Mouse (Mus musculus): Measurements from ENCODE around the gene Gm4869. TPM values are rescaled to one million over a fixed set of nuclear protein-coding genes. Genes with fewer than 3 reads are reported as not detected.
"Not testable (repeated sequence)": the region's sequence is repeated elsewhere in the genome, so short reads cannot be mapped to it uniquely, and the experiment has no call there.

Gene Gm4869
- polyA plus RNA-seq, 1 experiment from 2014 or later, result not detected

DNA sequence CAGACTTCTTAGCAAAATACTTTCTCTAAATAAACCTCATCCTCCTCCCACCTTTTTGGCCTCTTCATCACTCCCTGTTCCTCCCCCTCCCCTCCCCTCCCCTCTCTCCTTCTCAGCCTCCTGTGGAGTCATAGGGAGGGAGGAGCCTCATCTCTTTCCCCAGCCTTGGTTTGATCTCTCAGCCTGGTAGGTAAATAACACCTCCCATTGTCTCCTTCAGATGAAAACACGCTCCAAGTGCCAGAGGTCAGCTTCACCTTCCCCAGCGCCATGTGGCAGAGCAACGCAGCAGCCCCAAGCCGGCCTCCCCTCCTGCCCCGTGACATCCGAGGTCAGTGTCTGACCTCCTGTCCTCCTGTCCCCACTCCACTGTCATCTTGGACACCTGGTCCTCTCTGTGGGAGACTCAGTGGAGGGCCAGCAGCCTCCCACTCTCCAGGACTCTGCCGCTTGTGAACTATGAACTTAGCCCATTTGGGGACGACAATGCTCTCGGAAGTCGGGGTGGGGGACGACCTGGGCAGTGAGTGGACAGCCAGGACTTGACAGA, 47.3 kb downstream of the Gm4869 start:
- WGBS (ENCODE audit: insufficient replicate concordance), result 13% methylated on average over 10 of the region's 11 CpGs
- Histone ChIP-seq H3K9ac (ENCODE audit: low read depth, low read length) (no peak overlapping the region), H3K4me2 (no peak overlapping the region), H3K4me3 (ENCODE audit: low read depth, low read length) (no peak overlapping the region), H3K36me3 (ENCODE audit: control insufficient read depth, insufficient read depth, low read length) (no peaks in the 10 kb centered on the region), H3K27ac (ENCODE audit: low read depth, low read length) (no peak overlapping the region), H3K9me3 (replicated peaks; ENCODE audit: control insufficient read depth, low read length) (no peaks in the 10 kb centered on the region), H3K4me1 (ENCODE audit: control insufficient read depth, insufficient read depth, low read length) (no peaks in the 10 kb centered on the region), H3K27me3 (ENCODE audit: control insufficient read depth, insufficient read depth, low read length) (no peaks in the 10 kb centered on the region)
- ATAC-seq (replicated peaks; ENCODE audit: insufficient number of reproducible peaks, low FRiP score, low TSS enrichment), result no peak

- Histone ChIP-seq H3K4me2 (no peak overlapping the region), H3K36me3 (ENCODE audit: control insufficient read depth, insufficient read depth, low read length) (no peaks in the 10 kb centered on the region), H3K9ac (ENCODE audit: low read depth, low read length) (no peak overlapping the region), H3K27ac (ENCODE audit: low read depth, low read length) (no peak overlapping the region), H3K9me3 (replicated peaks; ENCODE audit: control insufficient read depth, low read length) (no peaks in the 10 kb centered on the region), H3K27me3 (ENCODE audit: control insufficient read depth, insufficient read depth, low read length) (no peaks in the 10 kb centered on the region), H3K4me1 (ENCODE audit: control insufficient read depth, insufficient read depth, low read length) (peaks cover 2% of the 10 kb centered on the region), H3K4me3 (ENCODE audit: low read depth, low read length) (no peak overlapping the region)
- WGBS (ENCODE audit: insufficient replicate concordance), result 72% methylated on average over 6 of the region's 6 CpGs
- ATAC-seq (replicated peaks; ENCODE audit: insufficient number of reproducible peaks, low FRiP score, low TSS enrichment), result no peak
Observed at GRCm38 (mm10) chr5:140498176-140498575, 52.7 kb downstream of the Gm4869 start.

- Histone ChIP-seq H3K4me1 (ENCODE audit: control insufficient read depth, insufficient read depth, low read length) (peaks cover 6% of the 10 kb centered on the region), H3K4me2 (no peak overlapping the region), H3K4me3 (ENCODE audit: low read depth, low read length) (no peak overlapping the region), H3K9me3 (replicated peaks; ENCODE audit: control insufficient read depth, low read length) (no peaks in the 10 kb centered on the region), H3K9ac (ENCODE audit: low read depth, low read length) (no peak overlapping the region), H3K36me3 (ENCODE audit: control insufficient read depth, insufficient read depth, low read length) (no peaks in the 10 kb centered on the region), H3K27ac (ENCODE audit: low read depth, low read length) (no peak overlapping the region), H3K27me3 (ENCODE audit: control insufficient read depth, insufficient read depth, low read length) (no peaks in the 10 kb centered on the region)
- 75% methylated on average over 6 of the region's 6 CpGs for WGBS (ENCODE audit: insufficient replicate concordance)
- ATAC-seq (replicated peaks; ENCODE audit: insufficient number of reproducible peaks, low FRiP score, low TSS enrichment), result no peak
Observed at GRCm38 (mm10) chr5:140500736-140501135, 55.3 kb downstream of the Gm4869 start.

DNA sequence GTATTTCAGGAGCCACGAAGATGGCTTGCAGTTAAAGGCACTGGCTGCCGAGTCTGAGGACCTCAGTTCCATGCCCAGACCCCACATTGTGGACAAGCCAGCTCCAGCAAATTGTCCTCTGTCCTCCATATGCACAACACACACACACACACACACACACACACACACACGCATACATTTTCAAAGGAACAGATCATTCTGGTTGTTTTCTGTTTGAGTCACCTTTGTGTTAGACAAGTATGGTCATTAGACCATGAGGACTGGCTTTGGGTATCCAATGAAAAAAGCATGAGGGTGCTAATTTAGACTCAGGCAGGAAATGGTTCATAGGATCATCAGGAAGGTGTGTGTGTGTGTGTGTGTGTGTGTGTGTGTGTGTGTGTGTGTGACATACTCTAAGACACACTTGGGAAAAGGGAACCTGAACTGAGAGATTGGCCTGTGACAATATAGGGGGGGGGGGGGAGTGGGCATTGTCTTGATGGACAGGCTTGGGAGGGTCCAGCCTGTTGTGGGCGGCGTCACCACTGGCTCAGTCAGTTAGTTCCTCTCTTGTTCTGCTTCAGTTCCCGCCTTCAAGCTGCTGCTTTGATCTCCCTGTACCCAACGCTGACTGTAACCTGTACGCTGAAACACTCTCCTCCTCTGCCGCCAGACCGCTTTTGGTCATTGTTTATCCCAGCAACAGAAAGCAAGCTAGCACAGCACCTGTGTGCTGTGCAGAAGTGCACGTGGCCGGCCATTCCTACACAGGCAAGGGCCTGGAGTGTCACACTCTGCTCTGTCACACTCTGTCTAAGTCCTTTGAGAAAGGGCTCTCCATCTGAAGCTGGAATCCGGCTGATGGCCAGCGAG, 56.8 kb downstream of the Gm4869 start:
- Histone ChIP-seq H3K4me2 (peak overlapping the region; percentile 67), H3K36me3 (ENCODE audit: control insufficient read depth, insufficient read depth, low read length) (no peaks in the 10 kb centered on the region), H3K4me1 (ENCODE audit: control insufficient read depth, insufficient read depth, low read length) (peaks cover 16% of the 10 kb centered on the region), H3K4me3 (ENCODE audit: low read depth, low read length) (peak overlapping the region; percentile 30; the same call in 1 of the 2 replicates), H3K9me3 (replicated peaks; ENCODE audit: control insufficient read depth, low read length) (no peaks in the 10 kb centered on the region), H3K27ac (ENCODE audit: low read depth, low read length) (no peak overlapping the region), H3K9ac (ENCODE audit: low read depth, low read length) (peak overlapping the region; percentile 12), H3K27me3 (ENCODE audit: control insufficient read depth, insufficient read depth, low read length) (no peaks in the 10 kb centered on the region)
- 22% methylated on average over 14 of the region's 14 CpGs for WGBS (ENCODE audit: insufficient replicate concordance)
- ATAC-seq (replicated peaks; ENCODE audit: insufficient number of reproducible peaks, low FRiP score, low TSS enrichment), result no peak

- H3K9ac ChIP-seq (ENCODE audit: low read depth, low read length), result peak overlapping the region; percentile 12
Observed at GRCm38 (mm10) chr5:140502925-140503324, 57.5 kb downstream of the Gm4869 start.

GRCm38 (mm10) chr5:140505208-140505780, 59.8 kb downstream of the Gm4869 start, which contains the start of gene Chst12:
Chst12 (plus strand) TSS chr5:140505550.
- H3K4me1 ChIP-seq (ENCODE audit: control insufficient read depth, insufficient read depth, low read length), result peaks cover 21% of the 10 kb centered on the region
- peak; percentile 93 for ATAC-seq (replicated peaks; ENCODE audit: insufficient number of reproducible peaks, low FRiP score, low TSS enrichment)

More at GRCm38 (mm10) chr5:140502925-140503324, 57.5 kb downstream of the Gm4869 start:
- Histone ChIP-seq H3K4me1 (ENCODE audit: control insufficient read depth, insufficient read depth, low read length) (peaks cover 16% of the 10 kb centered on the region), H3K4me2 (peak overlapping the region; percentile 67), H3K4me3 (ENCODE audit: low read depth, low read length) (peak overlapping the region; percentile 30)
- not testable (repeated sequence) for ATAC-seq (replicated peaks; ENCODE audit: insufficient number of reproducible peaks, low FRiP score, low TSS enrichment); H3K9me3 ChIP-seq (replicated peaks; ENCODE audit: control insufficient read depth, low read length); H3K27me3 ChIP-seq (ENCODE audit: control insufficient read depth, insufficient read depth, low read length); H3K27ac ChIP-seq (ENCODE audit: low read depth, low read length); H3K36me3 ChIP-seq (ENCODE audit: control insufficient read depth, insufficient read depth, low read length)
- 1% methylated on average over 12 of the region's 12 CpGs for WGBS (ENCODE audit: insufficient replicate concordance)

GRCm38 (mm10) chr5:140506096-140506794, 60.8 kb downstream of the Gm4869 start:
- Histone ChIP-seq H3K4me1 (ENCODE audit: control insufficient read depth, insufficient read depth, low read length) (peaks cover 21% of the 10 kb centered on the region), H3K27ac (ENCODE audit: low read depth, low read length) (peak overlapping the region; percentile 7), H3K36me3 (ENCODE audit: control insufficient read depth, insufficient read depth, low read length) (no peaks in the 10 kb centered on the region), H3K4me2 (peak overlapping the region; percentile 76), H3K27me3 (ENCODE audit: control insufficient read depth, insufficient read depth, low read length) (no peaks in the 10 kb centered on the region), H3K4me3 (ENCODE audit: low read depth, low read length) (peak overlapping the region; percentile 46), H3K9me3 (replicated peaks; ENCODE audit: control insufficient read depth, low read length) (no peaks in the 10 kb centered on the region), H3K9ac (ENCODE audit: low read depth, low read length) (peak overlapping the region; percentile 75)
- 35% methylated on average over 22 of the region's 22 CpGs for WGBS (ENCODE audit: insufficient replicate concordance)
- no peak for ATAC-seq (replicated peaks; ENCODE audit: insufficient number of reproducible peaks, low FRiP score, low TSS enrichment)

More at GRCm38 (mm10) chr5:140505208-140505780, 59.8 kb downstream of the Gm4869 start, which contains the start of gene Chst12:
- Histone ChIP-seq H3K9me3 (replicated peaks; ENCODE audit: control insufficient read depth, low read length) (no peaks in the 10 kb centered on the region), H3K27me3 (ENCODE audit: control insufficient read depth, insufficient read depth, low read length) (no peaks in the 10 kb centered on the region), H3K36me3 (ENCODE audit: control insufficient read depth, insufficient read depth, low read length) (no peaks in the 10 kb centered on the region), H3K4me3 (ENCODE audit: low read depth, low read length) (peak within 1 kb of the TSS; percentile 46), H3K9ac (ENCODE audit: low read depth, low read length) (peak within 1 kb of the TSS; percentile 75), H3K4me2 (peak within 1 kb of the TSS; percentile 76), H3K27ac (ENCODE audit: low read depth, low read length) (peak within 1 kb of the TSS; percentile 7)
- WGBS (ENCODE audit: insufficient replicate concordance), result under 1% methylated on average over 38 of the region's 38 CpGs
